Mouse (Mus musculus) forebrain, postnatal 0 days (tissue): ENCODE data around the gene B9d2. TPM values are rescaled to one million over a fixed set of nuclear protein-coding genes. Genes with fewer than 3 reads are reported as not detected.

Experiments
- ATAC-seq: fragments of 200-750 bp; cut with Nextera tagmentation; 2 replicates; pipeline ENCODE4 v1.8.0; 2017; ENCODE audit warnings: mild to moderate bottlenecking, moderate library complexity
- DNase-seq: peaks from one replicate; pipeline ENCODE4 v3.0.0-alpha.2; 2015
- H3K27ac ChIP-seq: fragments of 300-500 bp; sonication (generic); 2 replicates; pipeline ENCODE4 v1.5.1; 2014; ENCODE audit warnings: low read depth, mild to moderate bottlenecking, antibody characterized with exemption, low read length, moderate library complexity, mixed read lengths
- H3K27me3 ChIP-seq: fragments of 300-500 bp; sonication (generic); 2 replicates; pipeline ENCODE4 v1.6.1; 2014; ENCODE audit warnings: mild to moderate bottlenecking, low read length, mixed read lengths; ENCODE audit not compliant: insufficient read depth
- H3K36me3 ChIP-seq: fragments of 300-500 bp; sonication (generic); 2 replicates; pipeline ENCODE4 v1.6.1; 2014; ENCODE audit warnings: mild to moderate bottlenecking, moderate library complexity; ENCODE audit not compliant: insufficient read depth
- H3K4me1 ChIP-seq: fragments of 300-500 bp; sonication (generic); 2 replicates; pipeline ENCODE4 v1.6.1; 2014; ENCODE audit warnings: antibody characterized with exemption; ENCODE audit not compliant: insufficient read depth
- H3K4me2 ChIP-seq: fragments of 300-500 bp; sonication (generic); 2 replicates; pipeline ENCODE4 v1.6.1; 2014; ENCODE audit warnings: low read depth, mild to moderate bottlenecking, moderate library complexity
- H3K4me3 ChIP-seq: fragments of 300-500 bp; sonication (generic); 2 replicates; pipeline ENCODE4 v1.5.1; 2014; ENCODE audit warnings: low read depth, low read length, mixed read lengths
- H3K9ac ChIP-seq: fragments of 300-500 bp; sonication (generic); 2 replicates; pipeline ENCODE4 v1.6.1; 2014; ENCODE audit warnings: mild to moderate bottlenecking
- H3K9me3 ChIP-seq: fragments of 300-500 bp; sonication (generic); 2 replicates; pipeline ENCODE4 v1.6.1; 2016; ENCODE audit warnings: low read length
- CTCF ChIP-seq: sonication (generic); IDR thresholded peaks from 2 replicates; pipeline ENCODE4 v1.5.1; 2016; ENCODE audit warnings: antibody characterized with exemption, control low read depth, low read depth
- WGBS: fragments of 180-500 bp; shearing (Covaris S2); extraction: QIAGEN DNeasy Blood & Tissue Kit; methylation state at CpG from one replicate; pipeline ENCODE4 v1.1.7; 2014; 5-methylcytosine and 5-hydroxymethylcytosine counted together
- polyA plus RNA-seq: library from polyadenylated mRNA; unstranded; fragments of >200 nt; fragmentation: Nextera tagmentation; extraction: Ambion mirVana; gene quantifications from 2 replicates; pipeline ENCODE4 v1.2.1, GENCODE M21; 2015
- total RNA-seq: library from RNA; depleted of rRNA; stranded (reverse); fragments of >200 nt; gene quantifications from 2 replicates; pipeline ENCODE4 v1.2.3, GENCODE M21; 2014

Gene B9d2
- total and polyA plus RNA-seq, 2 experiments from 2014 or later = 15.7 to 58.2 TPM

DNA sequence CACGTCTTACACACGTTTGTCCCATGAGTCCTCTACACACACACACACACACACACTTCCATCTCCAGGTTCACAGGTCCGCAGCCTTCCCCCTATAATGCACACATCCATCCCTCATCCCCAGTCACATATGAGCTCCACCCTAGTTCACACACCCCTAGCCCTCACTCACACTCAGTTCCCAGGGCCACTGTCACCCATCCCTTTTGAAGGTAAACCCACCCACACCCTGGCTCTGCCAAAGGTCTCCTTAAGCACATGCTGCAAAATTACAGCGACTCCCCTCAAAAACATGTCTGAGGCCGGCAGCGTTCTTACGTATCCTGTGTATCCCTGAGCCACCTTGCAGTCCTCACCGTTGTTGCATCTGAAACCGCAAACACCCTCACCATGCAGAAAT is 6.3 kb upstream of the B9d2 start:
- Histone ChIP-seq H3K4me2 (peak overlapping the region; percentile 58), H3K27ac (no peak overlapping the region), H3K9ac (peak overlapping the region; percentile 55; the same call in 1 of the 2 replicates), H3K4me3 (peak overlapping the region; percentile 38), H3K27me3 (peaks cover 7% of the 10 kb centered on the region; the same call in 1 of the 2 replicates), H3K36me3 (peaks cover 1% of the 10 kb centered on the region; the same call in 1 of the 2 replicates), H3K9me3 (no peaks in the 10 kb centered on the region), H3K4me1 (peaks cover 4% of the 10 kb centered on the region; the same call in 1 of the 2 replicates)
- no peak for TF ChIP-seq CTCF
- DNase-seq (no peak), ATAC-seq (no peak)
- 27% methylated on average over 9 of the region's 9 CpGs for WGBS

DNA sequence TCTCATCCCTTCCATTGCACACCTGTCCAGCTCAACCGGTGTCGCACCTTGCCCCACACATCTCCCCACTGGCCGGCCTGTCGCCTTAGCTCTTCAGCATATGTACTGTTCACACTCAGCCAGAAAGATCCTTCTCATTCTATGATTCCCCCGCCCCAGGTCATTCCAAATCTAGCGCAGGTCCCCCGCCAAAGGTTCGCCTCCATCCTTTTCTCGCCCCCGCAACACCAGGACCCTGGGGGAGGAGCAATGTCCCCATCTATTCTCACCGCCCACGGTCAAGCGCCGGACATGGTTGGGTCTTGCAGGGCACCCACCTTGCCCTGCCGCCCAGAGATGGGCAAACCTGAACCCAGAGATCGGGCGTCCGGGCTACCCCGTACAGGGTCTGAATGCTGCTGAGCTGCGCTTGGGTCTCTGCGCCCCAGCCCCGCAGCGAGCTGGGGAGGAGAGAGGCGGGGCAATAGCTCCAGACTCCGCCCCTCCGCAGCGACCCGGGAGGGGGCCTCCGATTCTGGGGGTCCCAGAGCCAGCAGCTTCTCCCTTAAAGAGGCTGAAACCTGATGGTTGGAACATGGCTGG is 5.8 kb upstream of the B9d2 start, which contains the start of gene Tmem91:
Gene Tmem91, minus strand, starts transcription at position 448 of the 582 bp plus-strand sequence.
- H3K4me2 ChIP-seq = peak within 1 kb of the TSS; percentile 58
- DNase-seq (no peak), ATAC-seq (peak; percentile 28; the same call in 1 of the 2 replicates)
- no peaks in the 10 kb centered on the region for H3K36me3 ChIP-seq
- H3K4me3 ChIP-seq = peak within 1 kb of the TSS; percentile 38
- peak within 1 kb of the TSS; percentile 55 for H3K9ac ChIP-seq
- no peak for TF ChIP-seq CTCF
- H3K27ac ChIP-seq = no peak within 1 kb of the TSS
- H3K27me3 ChIP-seq = peaks cover 7% of the 10 kb centered on the region; the same call in 1 of the 2 replicates
- 4% methylated on average over 29 of the region's 29 CpGs for WGBS
- no peaks in the 10 kb centered on the region for H3K9me3 ChIP-seq
- peaks cover 4% of the 10 kb centered on the region; the same call in 1 of the 2 replicates for H3K4me1 ChIP-seq

DNA sequence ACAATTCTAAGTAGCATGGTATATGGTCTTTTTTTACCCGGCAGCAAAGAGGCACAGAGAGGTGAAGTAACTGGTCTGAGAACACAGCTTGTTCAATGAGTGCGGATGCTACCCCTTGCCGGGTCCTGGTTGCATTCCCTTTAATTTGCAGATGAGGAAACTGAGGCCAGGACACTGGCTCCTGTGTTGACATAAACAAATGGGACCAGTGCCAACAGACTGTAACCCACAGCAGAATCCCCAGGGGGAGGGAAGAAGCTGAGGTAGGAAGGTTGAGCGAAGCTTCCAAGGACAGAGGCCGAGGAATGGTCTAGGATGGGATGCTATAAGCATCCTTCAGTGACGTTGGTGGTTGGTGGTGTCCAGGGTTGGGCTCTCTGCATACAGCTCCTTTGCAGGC is 5.2 kb upstream of the B9d2 start:
- Histone ChIP-seq H3K36me3 (no peaks in the 10 kb centered on the region), H3K4me3 (peak overlapping the region; percentile 38), H3K27me3 (peaks cover 7% of the 10 kb centered on the region; the same call in 1 of the 2 replicates), H3K9ac (peak overlapping the region; percentile 55), H3K4me2 (peak overlapping the region; percentile 58), H3K9me3 (no peaks in the 10 kb centered on the region), H3K4me1 (peaks cover 8% of the 10 kb centered on the region; the same call in 1 of the 2 replicates), H3K27ac (no peak overlapping the region)
- ATAC-seq = no peak
- no peak for TF ChIP-seq CTCF
- DNase-seq = no peak
- 43% methylated on average over 6 of the region's 6 CpGs for WGBS

DNA sequence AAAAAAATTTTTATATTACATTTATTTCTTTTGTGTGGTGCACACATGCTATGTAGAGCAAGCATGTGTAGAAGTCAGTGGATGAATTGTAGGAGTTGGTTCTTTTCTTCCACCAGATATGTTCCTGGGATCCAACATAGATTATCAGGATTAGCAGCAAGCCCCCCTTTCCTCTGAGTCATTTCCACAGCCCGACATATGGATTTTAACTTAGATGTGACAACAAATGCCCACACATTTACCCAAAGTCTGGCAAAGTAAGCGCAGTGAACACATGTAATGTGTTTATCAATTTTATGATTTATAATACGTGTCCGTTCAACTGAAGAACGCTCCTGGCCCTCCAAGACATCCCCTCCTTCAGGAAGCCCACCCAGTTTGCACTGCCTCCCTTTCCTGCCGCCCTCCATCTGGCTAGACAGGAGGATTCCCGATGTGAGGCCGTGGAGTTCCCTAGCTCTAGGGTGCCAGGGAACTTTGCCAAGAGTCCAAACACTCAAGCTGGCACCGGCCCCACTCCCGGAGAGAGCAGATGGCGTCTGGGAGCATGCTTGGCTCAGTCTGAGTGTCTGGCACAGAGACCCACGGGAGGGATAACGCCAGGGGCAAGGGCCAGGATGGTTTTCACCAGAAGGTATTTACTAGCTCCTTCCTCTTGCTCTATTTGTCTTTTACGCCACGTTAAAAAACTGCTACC is 4.3 kb upstream of the B9d2 start:
- DNase-seq = peak; percentile 97
- H3K4me1 ChIP-seq = peaks cover 10% of the 10 kb centered on the region
- no peaks in the 10 kb centered on the region for H3K9me3 ChIP-seq
- no peaks in the 10 kb centered on the region for H3K36me3 ChIP-seq
- peaks cover 7% of the 10 kb centered on the region; the same call in 1 of the 2 replicates for H3K27me3 ChIP-seq
- WGBS = 21% methylated on average over 15 of the region's 15 CpGs
- no peak for TF ChIP-seq CTCF
- peak; percentile 69 for ATAC-seq
- H3K4me2 ChIP-seq = no peak overlapping the region
- H3K27ac ChIP-seq = peak overlapping the region; percentile 74
- no peak overlapping the region for H3K4me3 ChIP-seq
- no peak overlapping the region for H3K9ac ChIP-seq

DNA sequence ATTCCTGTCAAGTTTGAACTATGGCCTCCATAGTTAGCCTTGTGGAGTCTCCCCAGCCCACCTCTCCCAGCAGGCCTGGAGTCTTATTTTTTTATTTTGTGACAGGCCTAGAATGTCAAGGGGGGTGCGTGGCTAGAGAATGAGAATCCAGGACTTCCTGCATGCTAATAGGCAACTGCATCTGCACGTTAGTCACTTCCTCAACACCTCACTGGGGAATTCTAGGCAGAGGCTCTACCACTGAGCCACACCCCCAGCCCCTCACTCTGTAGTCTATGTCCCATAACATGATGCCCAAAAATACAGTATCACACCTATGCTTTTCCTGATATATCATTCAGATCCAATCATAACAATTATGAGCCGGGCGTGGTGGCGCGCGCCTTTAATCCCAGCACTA is 3.6 kb upstream of the B9d2 start:
- Histone ChIP-seq H3K9ac (no peak overlapping the region), H3K9me3 (no peaks in the 10 kb centered on the region), H3K4me2 (no peak overlapping the region), H3K36me3 (no peaks in the 10 kb centered on the region), H3K4me1 (peaks cover 16% of the 10 kb centered on the region), H3K4me3 (no peak overlapping the region), H3K27me3 (peaks cover 7% of the 10 kb centered on the region; the same call in 1 of the 2 replicates), H3K27ac (peak overlapping the region; percentile 74)
- no peak for ATAC-seq
- DNase-seq = no peak
- no peak for TF ChIP-seq CTCF
- 81% methylated on average over 7 of the region's 7 CpGs for WGBS

DNA sequence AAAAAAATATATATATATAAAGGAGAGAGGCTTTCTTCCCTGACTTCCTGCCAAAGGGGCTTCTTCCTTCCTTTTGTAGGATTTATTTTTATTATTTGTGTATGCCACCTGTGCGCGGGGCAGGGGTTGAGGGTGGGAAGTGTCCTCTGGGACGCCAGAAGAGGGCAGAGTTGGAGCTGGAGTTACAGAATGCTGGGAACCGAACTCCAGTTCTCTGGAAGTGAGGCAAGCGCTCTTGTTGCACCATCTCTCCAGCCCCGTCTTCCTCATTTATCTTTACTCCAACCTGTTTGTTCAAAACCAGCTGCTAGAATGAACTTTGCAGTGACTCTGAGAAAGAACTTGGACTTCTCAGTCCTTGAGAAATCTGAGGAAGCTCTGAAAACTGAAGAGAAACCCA is 609 bp upstream of the B9d2 start:
- TF ChIP-seq CTCF = peak; percentile 24; the same call in 1 of the 2 replicates
- ATAC-seq (no peak), DNase-seq (no peak)
- Histone ChIP-seq H3K27ac (0 out of 2 replicates have a peak overlapping the region, but pooled peaks have one; percentile 91), H3K9me3 (no peaks in the 10 kb centered on the region), H3K36me3 (no peaks in the 10 kb centered on the region), H3K9ac (peak overlapping the region; percentile 63; the same call in 1 of the 2 replicates), H3K4me2 (peak overlapping the region; percentile 49), H3K4me3 (peak overlapping the region; percentile 56), H3K27me3 (no peaks in the 10 kb centered on the region; the same call in 1 of the 2 replicates), H3K4me1 (peaks cover 16% of the 10 kb centered on the region)
- WGBS = 12% methylated on average over 6 of the region's 6 CpGs
